Mouse (Mus musculus): ENCODE measurements around the gene Pgp.

Pgp gene

GRCm38 (mm10) chr17:24485090-24485860 is 15.1 kb downstream of the Pgp start:
- DNase-seq: peak; percentile 45

- DNase-seq: no peak
Measured at GRCm38 (mm10) chr17:24488186-24488661, 18.0 kb downstream of the Pgp start, which contains the start of gene Caskin1. Caskin1 (plus strand) TSS chr17:24488601.

GRCm38 (mm10) chr17:24488662-24489264 is 18.6 kb downstream of the Pgp start:
- peak; percentile 75 for DNase-seq

GRCm38 (mm10) chr17:24489265-24490030 is 19.3 kb downstream of the Pgp start:
- peak; percentile 30 for DNase-seq

GRCm38 (mm10) chr17:24490399-24490798 is 20.2 kb downstream of the Pgp start:
- peak; percentile 47 for DNase-seq

- peak; percentile 80 for DNase-seq
Measured at GRCm38 (mm10) chr17:24494627-24495335, 24.6 kb downstream of the Pgp start.

- DNase-seq: no peak
Measured at GRCm38 (mm10) chr17:24495443-24495842, 25.3 kb downstream of the Pgp start.

- no peak for DNase-seq
Measured at GRCm38 (mm10) chr17:24496026-24496425, 25.8 kb downstream of the Pgp start.

- DNase-seq: no peak
Measured at GRCm38 (mm10) chr17:24502208-24502607, 32.0 kb downstream of the Pgp start.

- no peak for DNase-seq
Measured at GRCm38 (mm10) chr17:24504085-24504484, 33.9 kb downstream of the Pgp start.

GRCm38 (mm10) chr17:24505286-24505955 is 35.2 kb downstream of the Pgp start:
- DNase-seq: no peak

GRCm38 (mm10) chr17:24506332-24507070 is 36.3 kb downstream of the Pgp start:
- DNase-seq: peak; percentile 32

GRCm38 (mm10) chr17:24507129-24507664 is 37.0 kb downstream of the Pgp start:
- DNase-seq: no peak

GRCm38 (mm10) chr17:24507806-24508460 is 37.7 kb downstream of the Pgp start:
- no peak for DNase-seq

- peak; percentile 62 for DNase-seq
Measured at GRCm38 (mm10) chr17:24513609-24514008, 43.4 kb downstream of the Pgp start.

- DNase-seq: no peak
Measured at GRCm38 (mm10) chr17:24514270-24515257, 44.4 kb downstream of the Pgp start.

- DNase-seq: no peak
Measured at GRCm38 (mm10) chr17:24520450-24520849, 50.3 kb downstream of the Pgp start.

Data from embryo, embryonic 11 days (tissue).